Mouse (Mus musculus): ENCODE measurements around the gene Desi2. TPM values are rescaled to one million over a fixed set of nuclear protein-coding genes. Genes with fewer than 3 reads are reported as not detected.

Gene Desi2
- polyA plus RNA-seq, 1 experiment from 2014 or later, result 23.9 TPM

Other genes starting within 250 kb of the Desi2 start
- 0.27 and 0.47 TPM in 2 replicates for gene Catspere2, start 204.0 kb upstream of the Desi2 start, polyA plus RNA-seq (2015; fragmentation: Nextera tagmentation; extraction: Ambion mirVana)
- 133 and 135 TPM in 2 replicates for gene Cox20, start 131.7 kb downstream of the Desi2 start, polyA plus RNA-seq (2015; fragmentation: Nextera tagmentation; extraction: Ambion mirVana)
- gene Hnrnpu, start 150.4 kb downstream of the Desi2 start, polyA plus RNA-seq (2015; fragmentation: Nextera tagmentation; extraction: Ambion mirVana), result 344 TPM in 2 replicates
- gene Efcab2, start 218.7 kb downstream of the Desi2 start, polyA plus RNA-seq (2015; fragmentation: Nextera tagmentation; extraction: Ambion mirVana), result 4.8 and 4.9 TPM in 2 replicates

Data from limb, embryonic 13.5 days (tissue).